Mouse (Mus musculus): Measurements from ENCODE around the gene Gm10192. TPM values are rescaled to one million over a fixed set of nuclear protein-coding genes. Genes with fewer than 3 reads are reported as not detected.

Gm10192 gene
- polyA plus RNA-seq, 2 experiments = not detected

DNA sequence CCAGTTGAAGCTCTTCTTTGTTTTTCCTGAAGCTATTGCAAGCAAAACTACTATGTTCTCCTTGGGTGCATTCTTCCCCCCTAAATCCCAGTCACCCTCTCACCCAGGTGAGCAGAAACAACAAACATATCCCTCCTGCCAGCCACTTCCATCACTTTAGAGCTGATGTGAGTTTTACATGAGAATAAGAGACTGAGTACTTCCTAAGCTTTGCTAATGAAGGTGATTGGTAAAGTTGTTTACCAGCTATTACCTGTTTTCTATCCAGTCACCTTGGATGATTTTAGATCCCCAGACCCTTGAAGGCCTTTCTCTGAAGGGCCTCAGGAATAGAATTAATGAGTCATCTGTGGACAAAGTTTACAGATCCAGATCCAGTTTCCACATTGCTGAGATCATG, 29.4 kb downstream of the Gm10192 start:
- H3K4me3 ChIP-seq (replicated peaks; ENCODE audit: low read length) = no peak overlapping the region
- no peak overlapping the region for H3K9ac ChIP-seq (ENCODE audit: low read depth, low read length, severe bottlenecking)
- 0 out of 2 replicates have a peak, but pooled peaks cover 4% of the 10 kb centered on the region for H3K4me1 ChIP-seq (ENCODE audit: control insufficient read depth, insufficient read depth, low read length)
- H3K27ac ChIP-seq (replicated peaks; ENCODE audit: low read depth, low read length) = no peak overlapping the region
- no peak for DNase-seq (ENCODE audit: low spot score)
- no peaks in the 10 kb centered on the region for H3K9me3 ChIP-seq (ENCODE audit: control insufficient read depth, low read length)
- ATAC-seq (ENCODE audit: low FRiP score, low read depth) = no peak
- H3K27me3 ChIP-seq (ENCODE audit: control insufficient read depth, insufficient read depth, low read length) = no peaks in the 10 kb centered on the region
- H3K36me3 ChIP-seq (ENCODE audit: control insufficient read depth, insufficient read depth, low read length) = no peaks in the 10 kb centered on the region
- TF ChIP-seq POLR2A (IDR thresholded peaks at IDR 0.05; ENCODE audit: borderline replicate concordance, extremely low read depth, insufficient read depth, insufficient read length) = no peak
- H3K4me2 ChIP-seq (replicated peaks; ENCODE audit: low read depth, low read length, severe bottlenecking) = no peak overlapping the region

DNA sequence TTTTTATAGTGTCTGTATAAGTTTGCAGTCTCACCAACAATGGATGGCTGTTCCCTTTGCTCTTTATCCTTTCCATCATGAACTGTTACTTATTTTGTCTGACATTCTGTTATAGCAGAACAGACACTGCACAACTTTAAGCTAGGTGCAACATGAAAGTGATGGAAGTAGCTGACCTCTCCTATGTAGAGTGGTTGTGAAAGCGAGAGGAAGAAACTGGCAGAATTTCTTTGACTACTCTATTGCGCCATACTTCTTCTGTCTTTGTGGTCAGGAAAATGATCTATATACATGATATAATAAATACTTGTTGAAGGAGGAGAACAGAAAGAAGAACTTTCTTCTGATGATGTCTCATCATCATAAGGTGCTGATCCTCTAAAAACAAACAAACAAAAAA, 40.5 kb downstream of the Gm10192 start:
- H3K4me3 ChIP-seq (replicated peaks; ENCODE audit: low read length) = no peak overlapping the region
- H3K4me2 ChIP-seq (replicated peaks; ENCODE audit: low read depth, low read length, severe bottlenecking) = no peak overlapping the region
- WGBS = 96% methylated on average over 2 of the region's 2 CpGs
- no peak for DNase-seq (ENCODE audit: low spot score)
- H3K4me1 ChIP-seq (ENCODE audit: control insufficient read depth, insufficient read depth, low read length) = no peaks in the 10 kb centered on the region
- TF ChIP-seq POLR2A (IDR thresholded peaks at IDR 0.05; ENCODE audit: borderline replicate concordance, extremely low read depth, insufficient read depth, insufficient read length) = no peak
- no peak for ATAC-seq (ENCODE audit: low FRiP score, low read depth)
- H3K36me3 ChIP-seq (ENCODE audit: control insufficient read depth, insufficient read depth, low read length) = no peaks in the 10 kb centered on the region
- no peaks in the 10 kb centered on the region for H3K9me3 ChIP-seq (ENCODE audit: control insufficient read depth, low read length)
- no peaks in the 10 kb centered on the region for H3K27me3 ChIP-seq (ENCODE audit: control insufficient read depth, insufficient read depth, low read length)
- H3K27ac ChIP-seq (replicated peaks; ENCODE audit: low read depth, low read length) = no peak overlapping the region
- no peak overlapping the region for H3K9ac ChIP-seq (ENCODE audit: low read depth, low read length, severe bottlenecking)

Measured in limb, embryonic 14.5 days (tissue).